Mouse (Mus musculus): ENCODE measurements around the gene Drc7. TPM values are rescaled to one million over a fixed set of nuclear protein-coding genes. Genes with fewer than 3 reads are reported as not detected.

The Drc7 gene
- total RNA-seq, 2 experiments from 2014 or later = not detected

DNA sequence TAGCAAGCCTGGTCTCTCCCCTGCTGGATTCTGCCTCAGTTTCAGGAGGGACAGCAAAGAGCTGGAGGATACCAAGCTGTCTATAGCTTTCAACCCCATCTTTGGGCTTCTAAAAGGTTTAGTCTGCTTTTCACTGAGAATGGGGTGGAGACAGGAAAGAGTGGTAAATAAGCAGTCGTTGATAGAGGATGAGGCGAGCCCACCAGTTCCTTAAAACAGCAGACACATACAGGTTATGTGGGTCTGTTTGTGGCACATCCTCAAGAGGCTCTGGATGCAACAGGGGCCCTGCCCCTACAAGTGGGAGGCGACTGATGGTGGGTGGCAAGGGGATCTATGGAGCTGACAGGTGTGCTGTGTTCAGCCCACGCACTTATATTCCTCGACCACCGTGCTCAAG, 3.8 kb downstream of the Drc7 start:
- DNase-seq (ENCODE audit: low spot score in 2 of 2) = no peak

DNA sequence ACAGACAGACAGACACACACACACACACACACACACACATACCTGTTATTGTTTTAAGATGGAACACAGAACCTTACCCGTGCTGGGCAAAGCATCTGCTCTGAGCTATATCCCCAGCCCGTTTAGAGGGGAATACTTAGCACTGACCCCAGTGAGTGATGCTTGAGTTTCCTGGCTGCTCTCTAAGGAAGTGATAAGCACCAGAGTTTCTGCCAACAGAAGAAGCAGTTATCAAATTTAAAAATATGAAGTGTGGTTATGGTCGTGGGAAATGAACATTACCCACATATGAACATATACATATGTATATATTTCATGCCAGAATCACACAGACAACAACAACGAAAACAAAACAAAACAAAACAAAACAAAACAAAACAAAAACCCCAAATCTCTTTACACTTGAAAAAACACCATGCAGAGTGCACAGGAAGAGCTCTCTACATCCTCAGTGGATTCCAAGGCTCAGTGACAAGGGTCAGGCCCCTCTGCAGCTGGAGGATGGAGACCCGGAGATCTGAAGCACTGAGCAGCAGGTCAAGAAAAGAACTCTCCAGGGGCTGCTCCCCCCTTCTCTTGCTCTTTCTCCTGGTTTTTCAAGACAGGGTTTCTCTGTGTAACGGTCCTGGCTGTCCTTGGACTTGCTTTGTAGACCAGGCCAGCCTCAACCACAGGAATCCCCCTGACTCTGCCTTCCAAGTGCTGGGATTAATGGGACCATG, 5.1 kb downstream of the Drc7 start:
- no peak for DNase-seq (ENCODE audit: low spot score in 2 of 2)

DNA sequence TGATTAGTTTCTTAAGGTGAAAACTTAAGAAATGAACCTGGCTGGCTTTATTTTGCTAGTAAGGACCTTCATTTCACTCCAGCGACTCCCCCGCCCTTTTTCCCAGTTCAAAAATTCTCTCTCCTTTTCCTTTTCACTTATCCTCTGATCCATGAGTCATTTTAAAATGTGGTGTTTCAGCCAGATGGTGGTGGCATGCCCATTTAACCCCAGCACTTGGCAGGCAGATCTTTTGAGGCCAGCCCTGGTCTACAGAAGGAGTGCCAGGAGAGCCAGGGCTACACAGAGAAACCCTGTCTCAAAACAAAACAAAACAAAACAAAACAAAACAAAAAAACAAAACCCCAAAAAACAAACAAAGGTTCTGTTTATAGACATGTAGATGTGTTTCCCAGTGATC, 9.6 kb downstream of the Drc7 start:
- DNase-seq (ENCODE audit: low spot score in 2 of 2) = no peak

DNA sequence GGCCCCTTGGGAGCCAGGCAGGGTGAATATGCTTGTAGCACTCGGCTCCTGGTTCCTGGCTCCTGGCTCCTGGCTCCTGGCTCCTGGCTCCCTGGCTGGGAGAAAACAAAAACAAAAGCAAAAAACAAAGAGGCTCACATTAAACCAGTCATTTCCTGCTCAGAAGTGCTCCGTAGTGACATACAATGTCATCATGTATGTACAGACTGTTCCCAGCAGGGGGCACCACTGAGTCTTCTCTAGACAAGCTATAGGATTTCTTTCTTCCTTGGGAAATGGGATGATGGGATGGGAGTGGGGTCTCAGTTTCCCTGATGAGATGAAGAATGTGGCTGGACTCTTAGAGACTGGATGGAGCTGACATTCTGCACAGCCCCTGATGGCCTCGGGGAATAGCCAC, 12.7 kb downstream of the Drc7 start:
- peak in 1 of 2 experiments; percentile 50 for DNase-seq (ENCODE audit: low spot score in 2 of 2)

DNA sequence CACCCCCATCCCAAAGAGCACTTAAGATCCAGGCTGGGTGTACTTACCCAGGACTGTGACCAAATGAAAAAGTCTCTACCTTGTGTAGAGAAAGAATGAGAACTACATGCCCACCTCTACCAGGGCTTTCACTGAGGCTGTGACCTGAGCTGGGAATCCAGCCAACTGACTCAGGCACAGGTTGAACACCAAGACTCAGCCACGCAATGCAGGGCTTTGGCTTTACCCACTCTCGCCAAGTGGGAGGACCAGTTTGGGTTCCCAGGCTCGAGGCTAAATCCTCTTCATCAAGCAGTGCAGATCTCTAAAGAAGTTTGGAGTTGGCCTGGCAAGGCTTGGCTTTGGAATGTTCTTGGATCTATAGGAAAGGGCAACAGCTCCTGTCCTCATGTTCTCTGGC, 20.6 kb downstream of the Drc7 start:
- DNase-seq (ENCODE audit: low spot score in 2 of 2) = no peak

DNA sequence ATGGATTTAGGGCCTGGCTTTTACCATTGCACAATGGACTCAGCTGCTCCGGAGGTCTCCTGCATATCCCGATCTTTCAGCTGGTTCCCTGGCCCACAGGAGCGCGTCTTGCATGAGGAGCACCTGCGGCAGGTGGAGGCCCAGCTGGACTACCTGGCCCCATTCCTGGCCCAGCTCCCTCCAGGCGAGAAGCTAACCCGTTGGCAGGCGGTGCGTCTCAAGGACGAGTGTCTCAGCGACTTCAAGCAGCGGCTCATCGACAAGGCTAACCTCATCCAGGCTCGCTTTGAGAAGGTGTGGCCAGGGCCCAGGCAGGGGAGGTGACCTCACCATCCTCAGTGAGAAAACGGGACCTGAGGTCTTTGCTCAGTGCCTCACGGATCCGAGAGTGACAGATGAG, 21.2 kb downstream of the Drc7 start:
- no peak for DNase-seq (ENCODE audit: low spot score in 2 of 2)

DNA sequence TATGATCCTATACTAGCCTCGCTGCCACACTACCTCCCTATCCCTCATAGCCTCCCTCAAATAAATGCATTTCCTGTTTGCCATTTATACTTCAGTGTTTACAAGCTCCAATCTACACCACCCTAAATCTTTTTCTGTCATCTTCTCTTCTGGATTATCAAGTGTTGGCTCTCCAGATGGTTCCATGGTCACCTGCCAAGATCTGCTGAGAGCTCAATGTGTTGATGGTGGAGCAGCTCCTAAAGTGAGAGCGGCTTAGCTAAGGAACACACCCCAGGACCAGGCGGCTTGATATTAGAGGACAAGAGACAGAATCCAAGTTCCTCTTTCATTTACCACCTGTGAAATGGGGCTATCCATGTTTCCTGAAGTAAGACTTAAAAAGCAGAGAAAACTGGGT, 23.2 kb downstream of the Drc7 start:
- no peak for DNase-seq (ENCODE audit: low spot score in 2 of 2)

DNA sequence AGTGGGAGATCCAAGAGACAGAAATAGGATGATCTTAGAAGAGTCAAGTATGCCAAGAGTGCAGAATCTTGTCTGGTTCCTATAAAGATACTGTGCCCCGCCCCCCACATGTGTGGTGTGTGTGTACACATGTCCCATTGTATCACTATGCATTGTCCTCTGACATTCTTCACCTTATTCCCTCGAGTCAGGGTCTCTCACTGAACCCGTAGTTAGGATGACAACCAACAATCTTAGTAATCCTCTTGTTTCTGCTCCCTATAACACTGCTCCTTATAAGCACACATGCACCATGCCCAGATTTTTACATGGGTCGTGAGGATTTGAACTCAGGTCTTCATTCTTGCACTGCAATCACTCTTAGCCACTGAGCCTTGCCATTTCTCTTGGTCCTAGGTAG, 24.4 kb downstream of the Drc7 start:
- DNase-seq (ENCODE audit: low spot score in 2 of 2) = no peak

DNA sequence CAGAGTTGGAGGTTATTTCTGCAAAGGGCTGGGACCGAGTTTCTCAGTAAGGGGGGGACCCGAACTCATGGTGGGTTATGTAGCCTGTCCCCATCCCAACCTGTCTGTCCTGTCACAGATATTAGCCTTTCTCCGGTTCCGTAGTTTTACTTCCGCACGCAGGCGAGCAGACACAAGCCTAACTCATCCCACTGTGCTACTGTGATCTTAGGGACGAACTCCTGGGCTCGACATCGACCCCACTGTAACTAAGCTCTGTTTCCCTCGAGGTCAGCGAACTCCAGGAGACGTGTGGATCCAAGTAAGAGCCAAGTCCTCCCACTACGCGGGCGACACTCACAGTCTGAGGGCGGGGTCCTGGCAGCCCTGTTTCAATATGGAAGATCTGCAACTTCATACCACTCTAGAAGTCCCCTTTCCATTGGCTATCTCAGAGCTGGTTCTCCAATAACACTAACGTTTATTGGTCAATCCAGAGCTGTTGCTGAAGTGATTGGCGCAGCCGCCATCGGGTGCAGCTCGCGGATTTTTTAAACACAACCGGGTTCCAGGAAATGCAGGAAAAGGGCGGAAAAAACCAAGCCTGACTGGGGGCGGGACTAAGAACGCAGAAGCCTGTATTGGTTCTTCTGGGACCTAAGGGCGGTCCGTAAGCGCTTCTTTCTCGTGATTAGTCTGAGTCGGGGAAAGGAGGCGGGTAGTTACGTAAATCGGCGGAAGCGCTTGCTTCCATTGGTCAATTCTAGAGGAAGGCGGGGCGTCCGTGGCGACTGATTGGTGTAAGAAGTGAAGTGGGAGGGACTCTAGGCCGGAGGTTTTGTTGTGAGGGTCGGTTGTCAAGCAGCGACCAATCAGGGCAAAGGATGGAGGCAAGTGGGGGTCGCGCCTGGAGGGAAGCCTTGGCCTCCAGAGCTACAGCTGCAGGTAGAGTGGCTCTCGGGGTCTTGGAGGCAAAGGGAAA, 25.8 kb downstream of the Drc7 start, which contains the start of gene Katnb1:
Gene Katnb1 (plus strand): TSS at position 806 of the 961 bp plus-strand sequence.
- peak; percentile 76 to 95 for DNase-seq (ENCODE audit: low spot score in 2 of 2)

DNA sequence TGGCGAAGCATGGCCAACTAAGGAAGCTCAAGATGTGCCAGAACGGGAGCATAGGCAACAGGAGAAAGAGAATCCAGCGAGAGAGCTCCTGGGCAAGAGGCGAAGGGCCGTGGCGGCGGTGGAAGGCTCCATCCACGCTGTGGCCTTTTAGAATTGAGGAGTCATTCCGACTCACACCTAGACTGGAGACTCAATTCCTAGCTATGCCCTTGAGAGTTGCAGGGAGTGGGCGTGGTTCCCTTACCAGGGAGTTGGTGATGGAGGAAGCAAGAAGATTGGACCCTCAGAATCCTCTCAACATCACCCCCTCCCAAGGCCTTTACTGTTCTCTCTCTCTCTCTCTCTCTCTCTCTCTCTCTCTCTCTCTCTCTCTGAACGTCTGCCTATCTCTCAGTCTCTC, 26.7 kb downstream of the Drc7 start:
- DNase-seq (ENCODE audit: low spot score in 2 of 2) = no peak

DNA sequence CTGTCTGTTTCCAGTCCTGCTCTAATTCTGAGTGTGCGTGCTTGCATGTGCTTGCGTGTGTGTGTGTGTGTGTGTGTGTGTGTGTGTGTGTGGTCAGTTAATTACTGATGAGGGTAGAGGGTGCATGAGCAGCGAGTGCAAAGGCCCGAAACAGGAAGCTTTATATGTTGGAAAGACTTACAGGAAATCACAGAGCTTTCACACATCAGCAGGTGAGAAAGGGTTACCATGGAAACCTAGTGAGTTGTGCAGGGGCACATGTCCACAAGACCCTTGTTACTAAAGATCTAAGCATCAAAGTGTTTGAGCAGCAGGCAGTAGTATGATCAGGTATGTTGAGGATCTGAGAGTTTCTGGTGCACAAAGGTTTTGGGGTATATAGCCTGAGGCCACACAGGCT, 29.4 kb downstream of the Drc7 start:
- no peak for DNase-seq (ENCODE audit: low spot score in 2 of 2)

DNA sequence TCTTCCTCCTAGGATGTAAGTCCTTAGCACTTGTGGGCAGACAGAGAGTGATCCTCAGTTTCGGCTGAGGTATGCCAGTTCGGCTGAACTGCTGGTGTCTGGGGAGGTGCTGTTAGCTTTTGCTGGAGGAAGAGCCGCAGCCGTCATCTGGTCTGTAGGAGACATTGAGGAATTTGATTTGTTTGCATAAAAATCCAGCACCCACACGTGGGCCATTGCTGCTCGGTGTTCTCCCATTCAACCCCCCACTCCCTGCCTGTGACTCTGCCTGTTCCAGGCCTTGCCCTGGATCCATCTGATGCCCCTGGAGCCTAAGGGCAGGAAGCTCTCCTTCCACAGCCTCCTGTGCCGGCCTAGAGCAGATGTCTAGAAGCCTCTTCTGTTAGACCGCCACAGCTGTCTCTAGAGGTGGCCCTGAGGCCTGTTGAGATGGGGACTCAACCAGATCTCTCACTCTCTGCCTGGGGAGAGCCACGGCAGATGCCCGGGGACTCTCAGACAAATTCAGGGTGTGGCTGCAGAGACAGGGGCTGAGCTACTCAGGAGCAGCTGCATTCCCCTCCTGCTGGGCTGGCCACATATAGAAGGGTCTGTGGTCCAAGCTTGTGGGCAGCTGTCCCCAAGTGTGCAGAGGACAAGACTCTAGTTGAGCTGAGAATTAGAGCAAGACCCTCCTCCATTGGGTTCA, 30.0 kb downstream of the Drc7 start:
- no peak for DNase-seq (ENCODE audit: low spot score in 2 of 2)

DNA sequence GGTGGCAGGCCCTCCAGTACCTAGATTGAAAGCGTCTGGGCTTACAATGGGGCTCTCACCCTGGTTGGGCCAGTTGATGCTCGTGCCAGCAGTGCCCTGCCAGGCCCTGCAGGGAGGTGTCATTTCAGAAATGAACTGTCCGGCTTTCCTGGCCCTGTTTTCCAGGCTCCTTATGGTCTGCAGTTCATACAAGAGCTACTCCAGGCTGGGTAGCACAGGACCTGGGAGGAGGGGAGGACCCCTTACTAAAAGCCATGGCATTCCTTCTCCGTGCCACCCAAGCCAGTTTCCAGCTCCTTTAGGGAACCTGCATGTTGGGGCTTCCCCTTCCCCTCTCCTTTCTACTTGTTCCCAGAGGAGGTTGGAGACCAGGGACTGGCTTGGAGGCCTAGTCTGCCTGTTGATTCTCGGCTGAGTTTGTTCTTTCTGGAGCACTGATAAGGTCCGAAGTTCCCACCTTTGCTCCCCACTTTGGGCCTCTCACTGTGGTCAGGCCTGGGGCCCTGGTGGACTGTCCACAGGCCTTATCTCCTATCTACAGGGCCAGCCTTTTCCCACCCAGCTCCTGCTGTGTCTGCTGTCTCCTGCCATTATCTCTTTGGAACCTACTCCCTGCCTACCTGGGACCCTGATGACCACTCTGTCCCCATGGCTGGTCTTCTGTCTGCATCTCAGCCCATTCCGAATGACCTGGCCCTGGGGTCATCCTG, 30.7 kb downstream of the Drc7 start:
- no peak for DNase-seq (ENCODE audit: low spot score in 2 of 2)

DNA sequence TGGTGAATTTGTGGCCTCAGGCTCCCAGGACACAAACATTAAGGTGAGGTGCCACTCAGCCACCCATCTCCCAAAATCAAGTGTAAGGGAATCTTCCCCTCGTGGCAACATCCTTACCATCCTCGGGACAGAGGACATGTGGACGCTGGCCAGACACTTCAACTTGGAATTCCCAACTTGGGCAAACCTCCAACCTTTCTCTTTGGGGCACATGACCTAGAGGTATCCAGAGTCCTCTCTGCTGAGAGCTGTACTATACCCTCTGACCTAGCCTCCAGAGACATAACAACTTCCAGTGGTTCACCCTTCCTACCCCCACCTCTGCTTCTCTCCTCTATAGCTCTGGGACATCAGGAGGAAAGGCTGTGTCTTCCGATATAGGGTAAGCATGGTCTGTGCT, 38.7 kb downstream of the Drc7 start:
- DNase-seq (ENCODE audit: low spot score in 2 of 2) = no peak

DNA sequence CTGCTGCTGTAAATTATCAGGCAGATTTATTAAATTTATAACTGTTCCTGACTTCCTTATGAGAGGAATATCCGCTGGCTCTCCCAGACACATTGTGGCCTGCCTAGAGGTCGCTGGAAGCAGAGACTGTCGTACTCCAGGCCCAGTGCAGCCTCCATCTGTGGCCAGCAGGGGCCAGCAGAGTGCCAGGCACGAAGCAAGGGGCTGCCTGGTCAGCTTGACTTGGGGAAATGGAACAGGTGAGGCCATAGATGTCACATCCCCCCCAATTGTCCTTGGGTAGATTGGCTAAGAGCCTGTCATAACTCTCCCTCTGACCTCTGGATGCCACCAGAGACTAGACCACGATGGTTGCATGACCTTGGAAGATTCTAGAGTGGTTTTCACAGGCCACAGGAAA, 44.1 kb downstream of the Drc7 start:
- DNase-seq (ENCODE audit: low spot score in 2 of 2) = peak; percentile 57 to 62

DNA sequence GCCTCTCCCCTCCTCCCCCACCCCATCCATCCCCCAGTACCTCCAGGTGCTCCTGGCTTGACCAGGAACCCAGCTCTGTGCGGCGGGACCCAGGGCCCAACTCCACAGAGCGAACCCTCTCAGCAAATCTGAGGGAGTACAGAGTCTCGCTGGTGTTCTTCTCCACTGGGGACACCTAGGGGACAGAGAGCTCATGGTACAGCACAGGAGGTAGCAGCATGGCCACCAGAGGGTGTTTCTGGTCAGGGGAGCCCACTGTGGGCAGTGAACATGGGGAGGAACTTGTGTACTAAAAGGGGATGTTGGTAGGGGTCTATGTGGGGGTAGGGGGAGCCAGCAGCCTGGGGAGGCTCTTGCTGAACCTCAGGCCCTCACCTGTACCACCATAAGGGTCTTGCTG, 47.1 kb downstream of the Drc7 start:
- DNase-seq (ENCODE audit: low spot score in 2 of 2) = no peak

DNA sequence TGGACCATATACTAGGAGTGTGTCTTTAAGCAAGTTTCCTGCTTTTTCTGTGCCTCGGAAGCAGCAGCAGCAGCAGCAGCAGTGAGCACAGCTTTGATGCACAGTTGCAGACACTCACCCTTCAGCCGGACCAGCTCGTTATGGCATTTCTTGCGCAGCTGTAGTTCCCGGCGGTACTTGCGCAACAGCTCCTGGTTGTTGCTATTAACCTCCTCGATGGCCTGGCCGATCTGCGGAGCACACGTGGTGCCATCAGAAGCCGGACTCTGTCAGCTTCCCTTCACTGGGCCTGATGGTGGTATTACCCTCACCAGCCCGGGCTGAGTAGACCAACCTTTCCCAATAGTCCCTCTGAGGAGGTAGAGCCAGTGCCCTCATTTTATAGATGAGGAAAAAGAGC, 52.4 kb downstream of the Drc7 start:
- DNase-seq (ENCODE audit: low spot score in 2 of 2) = no peak

DNA sequence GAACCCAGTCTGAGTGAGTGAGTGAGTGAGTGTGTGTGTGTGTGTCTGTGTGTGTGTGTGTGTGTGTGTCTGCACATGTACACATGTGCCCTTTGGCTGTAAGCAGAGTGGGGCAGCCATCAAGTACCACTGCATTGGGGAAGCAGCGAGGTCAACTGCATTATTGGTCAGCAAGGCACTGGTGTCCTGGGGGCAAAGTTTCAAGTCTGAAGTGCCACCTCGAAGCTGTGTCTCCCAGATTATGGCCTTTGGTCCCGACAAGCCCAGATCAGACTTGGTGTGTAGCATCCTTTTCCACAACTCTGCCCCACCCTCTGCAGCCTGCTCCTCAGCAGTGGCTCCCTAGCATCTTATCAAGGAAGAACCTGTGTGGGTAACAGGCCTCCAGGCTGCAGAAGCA, 57.7 kb downstream of the Drc7 start:
- DNase-seq (ENCODE audit: low spot score in 2 of 2) = no peak

DNA sequence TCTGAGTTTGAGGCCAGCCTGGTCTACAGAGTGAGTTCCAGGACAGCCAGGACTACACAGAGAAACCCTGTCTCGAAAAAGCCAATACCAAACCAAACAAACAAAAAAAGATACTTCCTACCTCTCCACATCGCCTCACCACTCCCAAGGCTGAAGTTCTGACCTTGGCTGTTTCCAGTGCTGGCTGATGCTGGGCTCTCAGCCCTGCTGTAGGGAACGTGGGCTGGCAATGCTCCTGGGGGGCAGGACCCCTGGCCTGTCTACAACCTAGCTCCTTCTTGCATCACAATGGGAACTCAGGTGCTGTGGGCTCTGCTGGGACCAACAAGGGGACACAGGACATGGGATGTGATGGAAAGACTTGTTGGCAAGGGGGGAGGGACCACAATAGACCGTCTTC, 58.2 kb downstream of the Drc7 start:
- DNase-seq (ENCODE audit: low spot score in 2 of 2) = no peak

DNA sequence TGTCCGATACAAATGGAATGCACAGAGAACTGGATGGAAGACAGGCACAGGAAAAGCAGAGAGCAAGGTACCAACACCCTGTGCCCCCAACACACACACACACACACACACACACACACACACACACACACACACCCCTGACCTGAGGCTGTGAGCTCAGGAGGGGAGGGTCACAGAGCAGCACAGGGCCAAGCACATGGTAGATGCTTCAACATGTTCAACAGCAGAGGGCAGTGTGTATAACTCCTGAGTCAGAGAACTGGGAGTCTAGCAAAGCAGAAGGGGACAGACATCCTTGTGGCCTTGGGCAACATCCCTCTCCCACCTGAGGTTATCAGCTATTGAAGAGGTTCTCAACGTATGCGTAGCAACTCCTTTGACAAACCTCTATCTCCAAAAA, 58.8 kb downstream of the Drc7 start:
- DNase-seq (ENCODE audit: low spot score in 2 of 2) = no peak

DNA sequence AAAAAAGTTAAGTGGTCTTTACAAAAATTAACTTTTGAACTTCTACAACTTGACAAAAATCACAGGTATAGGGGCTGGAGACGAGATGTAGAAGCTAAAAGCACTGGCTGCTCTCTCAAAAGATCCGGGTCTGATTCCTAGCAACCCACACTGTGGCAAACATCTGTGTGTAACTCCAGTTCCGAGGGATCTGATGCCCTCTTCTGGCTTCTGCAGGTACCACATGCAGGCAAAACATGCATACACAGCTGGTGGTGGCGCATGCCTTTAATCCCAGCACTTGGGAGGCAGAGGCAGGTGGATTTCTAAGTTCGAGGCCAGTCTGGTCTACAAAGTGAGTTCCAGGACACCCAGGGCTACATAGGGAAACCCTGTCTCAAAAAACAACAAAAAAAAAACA, 68.6 kb downstream of the Drc7 start:
- no peak for DNase-seq (ENCODE audit: low spot score in 2 of 2)
